Mouse (Mus musculus): ENCODE data around the gene Jam2. TPM values are rescaled to one million over a fixed set of nuclear protein-coding genes. Genes with fewer than 3 reads are reported as not detected.

The Jam2 gene
- polyA plus RNA-seq, 1 experiment from 2014 or later = 8.3 TPM

GRCm38 (mm10) chr16:84745721-84746306 lies 28.1 kb upstream of the Jam2 start:
- TF ChIP-seq CTCF (IDR thresholded peaks at IDR 0.05; ENCODE audit: low read depth) = no peak
- H3K36me3 ChIP-seq (ENCODE audit: insufficient read depth, low read length) = no peaks in the 10 kb centered on the region
- no peak for DNase-seq (ENCODE audit: low spot score)
- no peak overlapping the region for H3K4me3 ChIP-seq (replicated peaks; ENCODE audit: low read depth, low read length)
- no peak overlapping the region for H3K9ac ChIP-seq (ENCODE audit: low read depth, low read length)
- H3K4me2 ChIP-seq (ENCODE audit: low read length) = no peak overlapping the region
- H3K27me3 ChIP-seq (ENCODE audit: insufficient read depth, low read length) = no peaks in the 10 kb centered on the region
- no peaks in the 10 kb centered on the region for H3K9me3 ChIP-seq (replicated peaks; ENCODE audit: low read length)
- ATAC-seq (replicated peaks; ENCODE audit: low FRiP score, low read depth) = no peak
- no peaks in the 10 kb centered on the region for H3K4me1 ChIP-seq (replicated peaks; ENCODE audit: insufficient read depth, low read length)
- H3K27ac ChIP-seq = no peak overlapping the region
- 72% methylated on average over 6 of the region's 6 CpGs for WGBS

- no peak for DNase-seq (ENCODE audit: low spot score)
- WGBS = 81% methylated on average over 8 of the region's 8 CpGs
These were observed 6.0 kb upstream of the Jam2 start for GRCm38 (mm10) chr16:84767956-84768355.

GRCm38 (mm10) chr16:84769182-84769581 lies 4.7 kb upstream of the Jam2 start:
- Histone ChIP-seq H3K27me3 (ENCODE audit: insufficient read depth, low read length) (no peaks in the 10 kb centered on the region), H3K4me3 (replicated peaks; ENCODE audit: low read depth, low read length) (no peak overlapping the region), H3K4me1 (replicated peaks; ENCODE audit: insufficient read depth, low read length) (peaks cover 10% of the 10 kb centered on the region; the same call in 1 of the 2 replicates), H3K36me3 (ENCODE audit: insufficient read depth, low read length) (no peaks in the 10 kb centered on the region), H3K9me3 (replicated peaks; ENCODE audit: low read length) (no peaks in the 10 kb centered on the region), H3K4me2 (ENCODE audit: low read length) (no peak overlapping the region), H3K9ac (ENCODE audit: low read depth, low read length) (no peak overlapping the region), H3K27ac (no peak overlapping the region)
- no peak for TF ChIP-seq CTCF (IDR thresholded peaks at IDR 0.05; ENCODE audit: low read depth)
- ATAC-seq (replicated peaks; ENCODE audit: low FRiP score, low read depth) (no peak), DNase-seq (ENCODE audit: low spot score) (no peak)
- 55% methylated on average over 4 of the region's 4 CpGs for WGBS

More at GRCm38 (mm10) chr16:84767956-84768355, 6.0 kb upstream of the Jam2 start:
- no peak overlapping the region for H3K4me2 ChIP-seq (ENCODE audit: low read length)
- H3K36me3 ChIP-seq (ENCODE audit: insufficient read depth, low read length) = no peaks in the 10 kb centered on the region
- H3K27me3 ChIP-seq (ENCODE audit: insufficient read depth, low read length) = no peaks in the 10 kb centered on the region
- H3K27ac ChIP-seq = no peak overlapping the region
- H3K4me1 ChIP-seq (replicated peaks; ENCODE audit: insufficient read depth, low read length) = no peaks in the 10 kb centered on the region; the same call in 1 of the 2 replicates
- no peak for ATAC-seq (replicated peaks; ENCODE audit: low FRiP score, low read depth)
- H3K4me3 ChIP-seq (replicated peaks; ENCODE audit: low read depth, low read length) = no peak overlapping the region
- TF ChIP-seq CTCF (IDR thresholded peaks at IDR 0.05; ENCODE audit: low read depth) = no peak
- no peak overlapping the region for H3K9ac ChIP-seq (ENCODE audit: low read depth, low read length)
- no peaks in the 10 kb centered on the region for H3K9me3 ChIP-seq (replicated peaks; ENCODE audit: low read length)

- H3K4me1 ChIP-seq (replicated peaks; ENCODE audit: insufficient read depth, low read length) = peaks cover 10% of the 10 kb centered on the region; the same call in 1 of the 2 replicates
- no peak overlapping the region for H3K4me2 ChIP-seq (ENCODE audit: low read length)
- 85% methylated on average over 19 of the region's 19 CpGs for WGBS
- ATAC-seq (replicated peaks; ENCODE audit: low FRiP score, low read depth) (no peak), DNase-seq (ENCODE audit: low spot score) (no peak)
- no peak overlapping the region for H3K27ac ChIP-seq
- H3K27me3 ChIP-seq (ENCODE audit: insufficient read depth, low read length) = no peaks in the 10 kb centered on the region
- no peak overlapping the region for H3K4me3 ChIP-seq (replicated peaks; ENCODE audit: low read depth, low read length)
- TF ChIP-seq CTCF (IDR thresholded peaks at IDR 0.05; ENCODE audit: low read depth) = no peak
- no peak overlapping the region for H3K9ac ChIP-seq (ENCODE audit: low read depth, low read length)
- no peaks in the 10 kb centered on the region for H3K36me3 ChIP-seq (ENCODE audit: insufficient read depth, low read length)
- no peaks in the 10 kb centered on the region for H3K9me3 ChIP-seq (replicated peaks; ENCODE audit: low read length)
These were observed 4.1 kb upstream of the Jam2 start for GRCm38 (mm10) chr16:84769619-84770464.

- no peak overlapping the region for H3K4me3 ChIP-seq (replicated peaks; ENCODE audit: low read depth, low read length)
- H3K9ac ChIP-seq (ENCODE audit: low read depth, low read length) = no peak overlapping the region
- H3K9me3 ChIP-seq (replicated peaks; ENCODE audit: low read length) = no peaks in the 10 kb centered on the region
- H3K4me1 ChIP-seq (replicated peaks; ENCODE audit: insufficient read depth, low read length) = peaks cover 10% of the 10 kb centered on the region; the same call in 1 of the 2 replicates
- DNase-seq (ENCODE audit: low spot score) (no peak), ATAC-seq (replicated peaks; ENCODE audit: low FRiP score, low read depth) (no peak)
- TF ChIP-seq CTCF (IDR thresholded peaks at IDR 0.05; ENCODE audit: low read depth) = no peak
- 85% methylated on average over 7 of the region's 7 CpGs for WGBS
- no peak overlapping the region for H3K27ac ChIP-seq
- H3K4me2 ChIP-seq (ENCODE audit: low read length) = no peak overlapping the region
- no peaks in the 10 kb centered on the region for H3K36me3 ChIP-seq (ENCODE audit: insufficient read depth, low read length)
- no peaks in the 10 kb centered on the region for H3K27me3 ChIP-seq (ENCODE audit: insufficient read depth, low read length)
These were observed 3.0 kb upstream of the Jam2 start for GRCm38 (mm10) chr16:84770891-84771290.

- Histone ChIP-seq H3K4me3 (replicated peaks; ENCODE audit: low read depth, low read length) (no peak overlapping the region), H3K27me3 (ENCODE audit: insufficient read depth, low read length) (no peaks in the 10 kb centered on the region), H3K36me3 (ENCODE audit: insufficient read depth, low read length) (no peaks in the 10 kb centered on the region), H3K4me1 (replicated peaks; ENCODE audit: insufficient read depth, low read length) (peaks cover 10% of the 10 kb centered on the region; the same call in 1 of the 2 replicates), H3K9me3 (replicated peaks; ENCODE audit: low read length) (no peaks in the 10 kb centered on the region), H3K4me2 (ENCODE audit: low read length) (no peak overlapping the region), H3K9ac (ENCODE audit: low read depth, low read length) (no peak overlapping the region), H3K27ac (no peak overlapping the region)
- no peak for TF ChIP-seq CTCF (IDR thresholded peaks at IDR 0.05; ENCODE audit: low read depth)
- WGBS = 88% methylated on average over 2 of the region's 2 CpGs
- DNase-seq (ENCODE audit: low spot score) (no peak), ATAC-seq (replicated peaks; ENCODE audit: low FRiP score, low read depth) (no peak)
These were observed 2.5 kb upstream of the Jam2 start for GRCm38 (mm10) chr16:84771461-84771860.

Data from kidney, postnatal 0 days (tissue).